Mouse (Mus musculus): ENCODE measurements around the gene 1190005I06Rik. TPM values are rescaled to one million over a fixed set of nuclear protein-coding genes. Genes with fewer than 3 reads are reported as not detected.

The 1190005I06Rik gene
- polyA plus RNA-seq, 2 experiments from 2014 or later: not detected

DNA sequence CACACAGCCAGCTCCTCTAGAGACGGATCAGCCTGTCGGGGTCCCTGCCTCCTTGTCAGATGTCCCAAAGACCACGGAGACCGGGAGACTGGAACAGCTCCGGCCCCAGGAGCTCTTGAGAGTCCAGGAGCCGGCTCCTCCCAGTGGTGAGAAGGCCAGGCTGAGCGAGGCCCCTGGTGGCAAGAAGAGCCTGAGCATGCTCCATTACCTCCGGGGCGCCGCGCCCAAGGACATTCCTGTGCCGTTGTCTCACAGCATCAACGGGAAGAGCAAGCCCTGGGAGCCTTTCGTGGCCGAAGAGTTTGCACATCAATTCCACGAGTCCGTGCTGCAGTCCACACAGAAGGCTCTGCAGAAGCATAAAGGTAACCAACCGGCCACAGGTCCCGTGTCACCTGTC is 72.5 kb downstream of the 1190005I06Rik start:
- ATAC-seq: no peak

- no peak for ATAC-seq
Observed at GRCm38 (mm10) chr8:120573866-120574265, 73.6 kb downstream of the 1190005I06Rik start.

DNA sequence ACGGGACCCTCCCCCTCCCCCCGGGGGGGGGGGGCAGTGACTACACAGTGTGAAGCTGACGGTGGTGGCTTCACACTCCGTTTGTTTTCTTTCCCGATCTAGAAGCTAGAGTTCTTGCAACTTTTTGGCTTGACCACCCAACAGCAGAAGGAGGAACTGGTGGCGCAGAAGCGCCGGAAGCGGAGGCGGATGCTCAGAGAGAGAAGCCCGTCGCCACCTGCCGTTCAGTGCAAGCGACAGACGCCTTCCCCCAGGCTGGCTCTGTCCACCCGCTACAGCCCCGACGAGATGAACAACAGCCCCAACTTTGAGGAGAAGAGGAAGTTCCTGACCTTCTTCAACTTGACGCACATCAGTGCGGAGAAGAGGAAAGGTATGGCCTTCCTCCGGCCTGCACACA is 74.9 kb downstream of the 1190005I06Rik start:
- ATAC-seq: no peak

GRCm38 (mm10) chr8:120571561-120571960 is 75.9 kb downstream of the 1190005I06Rik start:
- no peak for ATAC-seq

DNA sequence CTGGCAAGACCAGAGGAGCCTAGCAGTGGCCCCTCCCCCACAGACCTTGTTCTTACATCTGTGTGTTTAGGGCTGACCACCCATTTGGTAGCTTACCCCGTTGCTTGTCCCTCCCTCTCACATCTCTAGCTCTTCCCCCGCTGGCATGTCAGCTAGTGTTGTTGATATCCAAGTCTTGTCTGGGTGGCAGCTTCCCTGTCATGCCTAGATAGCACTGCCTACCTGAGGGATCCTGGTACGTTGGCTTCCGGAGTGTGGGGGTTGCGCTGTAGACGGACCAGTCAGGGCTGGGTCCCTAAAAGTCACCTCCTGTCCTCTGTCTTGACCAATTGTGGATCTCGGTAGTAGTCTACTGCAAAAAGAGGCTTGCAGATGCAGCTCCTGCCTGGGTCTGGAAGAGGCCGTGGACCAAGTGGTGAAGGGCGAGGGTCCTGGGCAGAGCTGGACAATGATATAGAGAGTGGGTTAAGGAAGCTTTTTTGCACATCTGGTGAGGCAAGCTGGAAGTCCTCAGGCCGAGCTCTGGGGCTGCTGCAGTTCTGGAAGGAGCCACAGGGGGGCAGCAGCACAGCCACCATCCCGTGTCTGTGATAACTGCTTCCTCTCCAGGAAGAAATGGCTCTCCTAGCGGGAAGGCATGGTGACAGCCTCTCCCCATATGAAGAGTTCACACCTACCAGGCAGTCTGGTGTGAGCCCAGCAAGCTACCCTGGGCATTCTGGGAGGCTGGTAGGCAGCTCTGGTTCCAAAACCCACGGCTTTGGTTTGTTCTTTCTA is 77.3 kb downstream of the 1190005I06Rik start:
- ATAC-seq: no peak

DNA sequence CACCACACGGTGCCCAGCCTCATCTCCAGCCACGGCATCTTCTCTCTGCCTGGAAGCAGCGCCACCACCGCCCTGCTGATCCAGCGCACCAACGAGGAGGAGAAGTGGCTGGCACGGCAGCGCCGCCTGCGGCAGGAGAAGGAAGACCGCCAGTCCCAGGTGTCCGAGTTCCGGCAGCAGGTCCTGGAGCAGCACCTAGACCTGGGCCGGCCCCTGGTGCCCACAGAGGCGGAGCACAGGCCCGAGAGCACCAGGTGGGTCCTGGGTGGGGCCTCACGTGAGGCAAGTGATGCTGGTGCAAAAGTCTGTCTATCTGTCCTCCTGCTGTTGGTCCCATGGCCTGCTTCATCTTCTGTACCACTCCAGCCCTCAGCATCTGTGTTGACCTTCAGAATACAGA is 78.3 kb downstream of the 1190005I06Rik start:
- no peak for ATAC-seq

GRCm38 (mm10) chr8:120568164-120568798 is 79.2 kb downstream of the 1190005I06Rik start:
- ATAC-seq: no peak

DNA sequence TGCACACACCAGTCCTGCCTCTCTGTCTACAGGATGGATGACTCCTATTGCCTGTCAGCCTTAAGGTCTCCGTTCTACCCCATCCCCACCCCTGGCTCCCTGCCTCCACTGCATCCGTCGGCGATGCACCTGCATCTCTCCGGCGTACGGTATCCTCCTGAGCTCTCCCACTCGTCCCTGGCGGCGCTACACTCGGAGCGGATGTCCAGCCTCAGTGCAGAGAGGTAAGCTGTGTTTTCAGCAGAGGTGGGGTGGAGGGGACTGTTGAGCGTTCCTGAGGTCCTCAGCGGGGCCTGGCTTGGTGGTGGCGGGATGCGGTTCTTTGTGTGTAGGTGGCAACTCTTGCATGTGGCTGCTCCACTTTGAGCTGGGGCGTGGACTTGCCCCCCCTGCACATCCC is 79.7 kb downstream of the 1190005I06Rik start:
- ATAC-seq: no peak

DNA sequence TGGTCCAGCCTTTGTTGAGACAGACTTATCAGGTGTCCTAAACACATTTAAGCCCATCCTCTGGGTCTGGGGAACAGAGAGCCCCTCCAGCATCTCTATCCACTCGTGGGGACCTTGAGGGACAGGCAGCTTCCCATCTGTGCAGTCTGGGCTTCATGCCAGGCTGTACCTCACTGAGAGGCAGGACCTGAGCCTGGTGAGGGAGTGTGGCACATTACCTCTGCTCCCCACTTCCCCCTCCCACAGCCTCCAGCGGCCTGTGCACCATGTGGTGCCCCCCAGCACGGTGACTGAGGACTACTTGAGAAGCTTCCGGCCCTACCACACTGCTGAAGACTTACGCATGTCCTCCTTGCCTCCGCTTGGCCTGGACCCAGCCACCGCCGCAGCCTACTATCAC is 80.8 kb downstream of the 1190005I06Rik start:
- ATAC-seq: no peak

GRCm38 (mm10) chr8:120565151-120565711 is 82.2 kb downstream of the 1190005I06Rik start:
- no peak for ATAC-seq

DNA sequence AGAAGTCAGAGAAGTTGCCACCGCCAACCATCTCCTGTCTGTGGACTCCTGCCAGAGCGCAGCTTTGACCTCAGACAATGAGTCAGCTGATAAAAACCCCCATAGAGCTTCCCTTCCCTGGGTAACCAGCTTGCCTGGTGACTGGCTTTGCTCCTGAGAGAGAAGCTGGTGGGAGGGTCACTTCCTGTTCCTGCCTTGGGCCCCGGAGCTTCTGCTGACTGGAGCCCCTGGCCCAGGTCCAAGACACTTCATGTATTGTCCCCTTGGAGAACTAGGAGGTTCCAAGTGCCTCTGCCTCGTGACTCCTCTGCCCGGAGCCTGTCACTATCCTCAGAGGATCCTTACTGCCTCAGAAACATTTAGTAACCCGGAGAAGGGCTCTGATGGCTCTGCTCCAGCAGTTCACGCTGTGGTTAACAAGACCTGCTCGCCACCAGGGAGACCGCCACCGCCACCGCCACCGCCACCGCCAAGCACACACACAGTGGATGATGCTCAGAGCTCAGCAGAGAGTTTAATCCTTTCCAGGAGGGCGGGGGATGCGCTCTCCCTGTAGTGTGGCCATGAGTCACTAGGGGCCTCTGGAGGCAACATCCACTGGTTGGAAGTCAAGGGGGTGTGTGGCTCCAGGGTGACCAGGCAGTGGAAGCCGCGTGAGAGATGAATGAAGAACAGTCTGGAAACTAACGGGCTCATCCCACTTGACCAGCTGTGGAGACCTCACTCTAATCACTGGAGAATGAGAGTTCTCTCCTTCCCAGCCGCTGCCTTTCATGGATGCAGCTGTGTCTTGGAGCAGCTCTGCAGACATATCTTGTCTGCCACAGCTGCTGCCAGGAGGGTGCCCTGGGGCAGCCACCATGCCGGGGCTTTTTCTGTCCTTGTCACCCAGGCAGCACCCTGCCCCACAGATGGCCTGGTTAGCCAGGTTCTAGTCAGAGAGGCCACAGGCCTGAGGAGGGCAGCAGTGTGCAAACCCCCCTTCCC is 83.3 kb downstream of the 1190005I06Rik start:
- peak; percentile 19 for ATAC-seq

DNA sequence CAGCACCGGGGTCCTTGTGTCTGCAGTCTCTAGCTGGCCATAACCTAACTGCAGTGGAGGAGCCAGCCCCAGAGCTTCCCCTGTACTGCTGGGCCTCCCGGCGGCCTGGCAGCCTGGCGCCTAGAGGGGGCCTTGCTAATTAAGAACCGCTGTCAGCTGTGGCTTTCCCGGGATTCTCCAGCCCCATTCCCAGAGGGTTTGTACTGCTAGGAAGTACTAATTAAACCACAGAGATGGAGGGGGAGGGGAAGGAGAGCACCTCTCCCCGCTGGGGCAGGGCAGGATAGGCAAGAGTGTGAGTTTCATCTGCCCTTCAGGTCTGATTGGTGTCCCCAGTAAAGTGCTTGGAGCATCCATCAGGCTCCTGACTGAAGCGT is 84.1 kb downstream of the 1190005I06Rik start:
- no peak for ATAC-seq

DNA sequence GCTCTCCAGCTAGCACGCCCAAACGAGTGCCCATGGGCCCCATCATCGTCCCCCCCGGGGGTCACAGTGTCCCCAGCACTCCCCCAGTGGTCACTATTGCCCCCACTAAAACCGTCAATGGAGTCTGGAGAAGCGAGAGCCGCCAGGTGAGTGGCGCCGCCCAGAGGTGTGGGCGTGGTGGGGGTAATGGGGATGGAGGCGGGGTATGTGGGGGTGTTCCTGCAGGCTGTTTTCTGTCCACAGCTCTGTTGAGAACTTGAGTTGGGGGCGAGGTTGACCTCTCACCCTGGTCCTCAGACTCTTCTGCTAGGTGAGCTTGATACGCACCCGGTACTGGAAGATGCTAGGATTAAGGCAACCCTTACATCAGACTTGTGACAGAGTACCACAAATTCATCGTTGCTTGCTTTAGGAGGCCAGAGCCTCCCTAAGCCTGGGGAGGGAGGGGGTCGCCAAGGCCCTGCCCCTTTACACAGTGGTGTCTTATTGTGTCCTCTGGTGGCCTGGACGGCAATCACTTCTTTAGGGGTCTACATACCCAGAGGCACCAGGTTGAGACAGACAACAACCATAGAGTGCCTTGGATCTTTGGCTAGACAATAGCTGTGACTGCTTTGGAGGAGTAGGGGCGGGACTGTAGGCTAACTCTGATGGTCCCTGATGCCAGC is 84.6 kb downstream of the 1190005I06Rik start:
- no peak for ATAC-seq

- no peak for ATAC-seq
Observed at GRCm38 (mm10) chr8:120561539-120562435, 85.6 kb downstream of the 1190005I06Rik start.

DNA sequence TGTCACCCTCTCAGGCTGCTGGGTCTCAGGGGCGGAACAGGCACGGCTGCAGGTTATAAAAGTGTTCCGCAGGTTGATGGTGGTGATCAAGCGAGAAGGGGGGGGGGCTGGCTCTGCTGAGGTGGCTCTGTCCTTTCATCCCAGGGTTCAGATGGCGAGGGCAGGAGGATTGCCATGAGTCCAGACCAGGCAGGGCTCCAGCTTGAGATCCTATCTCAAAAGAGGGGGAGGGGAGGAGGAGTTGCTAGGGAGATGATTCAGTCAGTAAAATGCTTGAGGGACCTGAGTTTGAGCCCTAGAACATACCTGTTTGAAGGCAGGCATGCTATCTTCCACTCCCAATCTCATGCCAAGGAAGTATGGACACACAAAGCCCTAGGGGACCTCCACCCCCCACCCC is 86.9 kb downstream of the 1190005I06Rik start:
- ATAC-seq: no peak

GRCm38 (mm10) chr8:120559654-120560053 is 87.8 kb downstream of the 1190005I06Rik start:
- no peak for ATAC-seq

Other genes starting within 250 kb of the 1190005I06Rik start
- gene Gins2, start 58.3 kb downstream of the 1190005I06Rik start, polyA plus RNA-seq (2017; shearing (Covaris generic)): 10 to 100 TPM; 19.3 to 30.4 TPM
- gene Gm27021, start 20.4 kb upstream of the 1190005I06Rik start, polyA plus RNA-seq (2017; shearing (Covaris generic)): not detected
- 1,000 to 10,000 TPM; 1,217 to 1,292 TPM for gene Cox4i1, start 20.6 kb upstream of the 1190005I06Rik start, polyA plus RNA-seq (2017; shearing (Covaris generic))
- 10 to 100 TPM; 60.2 to 68.0 TPM for gene Emc8, start 20.9 kb upstream of the 1190005I06Rik start, polyA plus RNA-seq (2017; shearing (Covaris generic))
- gene Irf8, start 88.7 kb upstream of the 1190005I06Rik start, polyA plus RNA-seq (2017; shearing (Covaris generic)): 10 to 100 TPM; 17.9 to 24.8 TPM

All from activated CD4-positive, CD25-positive, alpha-beta regulatory T cell, adult 4 months (primary cell).